In the genomic region with DNA sequence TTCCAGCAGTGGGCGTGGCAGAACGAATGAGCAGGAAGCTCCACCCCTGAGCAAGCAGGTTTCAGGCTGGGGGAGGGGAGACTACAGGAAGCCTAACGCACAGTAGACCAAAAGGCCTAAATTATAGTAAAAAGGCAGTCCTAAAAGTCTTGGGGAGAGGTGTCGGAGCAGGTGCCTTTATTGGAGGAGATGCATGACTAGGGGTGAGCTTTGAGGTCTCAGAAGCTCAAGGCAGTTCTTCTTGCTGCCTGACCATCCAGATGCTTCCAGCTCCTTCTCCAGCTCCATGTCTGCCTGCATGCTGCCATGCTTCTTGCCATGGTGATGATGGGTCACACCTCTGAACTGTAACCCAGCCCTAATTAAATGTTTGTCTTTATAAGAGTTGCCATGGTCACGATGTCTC, we compare ENCODE assay signal across 1 mouse cellular context.
TF ChIP-seq lines count a peak whose summit lies in the region.

No protein-coding gene starts in this region.

TF ChIP-seq in MEL, 35 proteins besides CTCF, POLR2A, EP300 and RAD21:
- TF ChIP-seq MEF2A (IDR thresholded peaks at IDR 0.05; ENCODE audit: extremely low read depth, insufficient replicate concordance, low read depth, low read length, poor library complexity, severe bottlenecking) = no peak
- TF ChIP-seq MAX (IDR thresholded peaks at IDR 0.05; ENCODE audit: low read length) = peak; percentile 23; the same call in 1 of the 2 replicates
- peak; percentile 35; the same call in 1 of the 2 replicates for TF ChIP-seq TBP (IDR thresholded peaks at IDR 0.05; ENCODE audit: low read depth, low read length)
